Mouse (Mus musculus) thymus, postnatal 36 days (tissue): Measurements from ENCODE around the gene Dlk2.

Experiments
- DNase-seq, 2 experiments: peaks; one replicate each; pipeline ENCODE4 v3.0.0; 2022; ENCODE audit warnings: mixed read lengths in 2 of 2

Dlk2 gene

DNA sequence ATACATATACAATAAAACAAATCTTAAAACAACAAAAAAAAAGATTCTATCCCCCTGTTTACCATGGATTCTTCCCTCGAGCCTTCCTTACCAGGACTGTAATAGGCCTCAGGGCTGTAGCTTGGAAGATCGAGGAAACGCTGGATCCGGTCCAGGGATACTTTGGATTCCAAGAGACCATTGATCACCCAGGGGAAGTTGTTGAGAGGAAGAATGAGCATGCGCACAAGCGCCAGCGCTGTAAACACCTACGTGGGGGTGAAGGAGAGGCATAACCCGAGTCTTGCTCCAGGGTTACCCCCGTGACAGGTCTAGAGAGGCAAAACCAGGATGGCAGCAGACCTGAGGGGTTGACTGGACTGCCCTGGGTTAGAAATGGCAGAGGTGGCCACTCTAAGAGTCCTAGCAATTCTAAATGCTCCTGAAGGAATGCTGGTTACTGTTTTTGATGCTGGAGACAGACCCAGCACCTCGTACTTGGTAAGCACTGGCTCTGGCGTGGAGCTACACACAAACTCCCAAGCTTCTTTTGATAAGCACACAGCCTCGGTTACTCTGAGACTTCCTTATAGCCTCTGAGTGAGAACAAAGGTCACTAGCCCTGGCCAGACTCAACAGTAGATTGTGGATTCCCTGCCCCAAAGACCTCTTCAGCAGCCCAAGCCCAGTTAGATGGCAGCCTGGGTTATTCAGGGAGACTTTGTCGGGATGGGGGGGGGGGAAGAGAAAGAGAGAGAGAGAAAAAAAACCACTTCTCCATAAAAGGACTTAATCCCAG, 25.0 kb downstream of the Dlk2 start:
- DNase-seq = no peak

DNA sequence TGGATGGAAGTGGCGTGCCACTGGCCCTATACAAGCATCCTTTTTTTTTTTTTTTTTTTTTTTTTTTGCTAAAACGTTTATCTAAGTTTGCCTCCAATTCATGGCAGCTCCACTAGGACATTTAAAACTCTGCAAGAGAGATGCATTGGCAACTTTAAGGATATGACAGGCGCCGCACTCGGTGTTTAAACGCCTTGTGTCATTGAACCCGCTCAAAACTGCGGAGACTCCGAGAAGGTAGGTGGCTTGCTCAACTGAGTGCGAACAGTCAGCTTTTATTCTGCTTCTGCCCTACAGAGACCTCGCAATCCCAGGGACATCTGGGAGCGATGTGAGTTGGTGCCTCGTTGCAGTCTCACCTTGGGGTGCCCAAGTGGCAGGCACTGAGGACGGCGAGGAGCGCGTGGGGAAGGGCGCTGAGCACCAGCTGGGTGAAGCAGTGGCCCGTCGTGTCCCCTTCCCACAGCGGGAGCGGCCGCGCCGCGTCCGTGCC, 30.2 kb downstream of the Dlk2 start:
- DNase-seq = no peak

DNA sequence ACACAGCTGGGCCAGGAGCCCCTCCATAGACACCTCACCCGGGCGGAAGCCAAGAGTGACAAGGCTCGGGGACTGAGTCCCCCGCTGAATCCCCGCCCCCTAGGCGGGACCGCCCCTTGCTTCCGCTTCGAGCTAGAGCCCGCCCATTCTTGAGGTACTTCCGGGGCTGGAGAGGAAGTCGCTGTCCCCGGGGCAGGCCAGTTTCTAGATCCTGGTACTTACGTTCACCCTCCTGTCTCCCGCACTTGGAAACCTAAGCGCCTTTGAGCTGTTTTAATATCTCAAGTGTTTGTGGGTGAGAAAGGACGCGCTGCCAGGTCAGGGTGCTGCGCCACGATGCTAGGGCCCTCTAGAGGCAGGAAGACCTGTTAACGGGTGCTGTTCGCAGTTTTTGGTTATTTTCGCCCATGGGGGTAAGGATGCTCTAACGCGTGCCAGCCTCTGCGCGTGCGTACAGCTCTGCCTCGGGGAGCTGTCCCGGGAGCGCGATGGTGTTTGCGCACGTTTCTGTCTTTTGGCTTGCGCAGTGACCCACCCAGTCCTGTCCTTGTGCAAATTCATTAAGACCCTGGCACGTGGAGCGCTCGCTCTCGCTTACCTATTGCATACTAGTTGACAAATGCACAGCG, 30.8 kb downstream of the Dlk2 start, which contains the start of gene Abcc10:
TSS of gene Abcc10 (minus strand) at position 447 of the 629 bp plus-strand sequence.
- DNase-seq = peak; percentile 99

DNA sequence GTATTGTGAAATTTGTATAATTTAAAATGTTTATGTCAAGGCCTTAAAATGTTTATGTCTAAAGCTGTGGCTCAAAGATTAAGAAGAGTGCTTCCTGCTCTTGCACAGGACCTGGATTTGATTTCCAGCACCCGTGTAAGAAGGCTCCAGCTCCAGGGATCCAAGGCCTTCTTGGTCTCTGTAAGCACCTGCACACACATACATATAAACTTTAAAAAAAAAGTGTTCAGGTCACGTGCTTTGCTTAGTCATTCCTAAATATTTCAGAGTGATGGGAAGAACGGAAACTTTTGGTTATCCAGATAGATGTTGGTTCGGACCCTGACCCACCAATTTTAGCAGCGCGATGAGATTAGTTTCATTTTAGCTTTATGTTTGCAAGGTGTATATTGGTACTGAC, 31.5 kb downstream of the Dlk2 start:
- no peak for DNase-seq

DNA sequence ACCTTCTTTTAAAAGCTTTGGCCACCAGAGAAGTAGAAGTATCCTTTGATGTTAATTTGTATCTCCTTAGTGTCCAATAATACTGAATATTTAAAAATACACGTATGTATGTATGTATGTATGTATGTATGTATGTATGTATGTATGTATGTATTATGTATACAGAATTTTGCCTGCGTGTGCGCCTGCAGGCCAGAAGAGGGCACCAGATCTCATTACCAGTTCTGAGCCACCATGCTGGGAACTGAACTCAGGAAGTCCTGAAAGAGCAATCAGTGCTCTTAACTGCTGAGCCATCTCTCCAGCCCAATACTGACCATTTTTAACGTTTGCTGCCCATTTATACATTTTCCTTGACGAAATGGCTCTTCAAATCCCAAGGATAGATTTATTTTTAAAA, 39.3 kb downstream of the Dlk2 start:
- peak in 1 of 2 experiments; percentile 15 for DNase-seq

DNA sequence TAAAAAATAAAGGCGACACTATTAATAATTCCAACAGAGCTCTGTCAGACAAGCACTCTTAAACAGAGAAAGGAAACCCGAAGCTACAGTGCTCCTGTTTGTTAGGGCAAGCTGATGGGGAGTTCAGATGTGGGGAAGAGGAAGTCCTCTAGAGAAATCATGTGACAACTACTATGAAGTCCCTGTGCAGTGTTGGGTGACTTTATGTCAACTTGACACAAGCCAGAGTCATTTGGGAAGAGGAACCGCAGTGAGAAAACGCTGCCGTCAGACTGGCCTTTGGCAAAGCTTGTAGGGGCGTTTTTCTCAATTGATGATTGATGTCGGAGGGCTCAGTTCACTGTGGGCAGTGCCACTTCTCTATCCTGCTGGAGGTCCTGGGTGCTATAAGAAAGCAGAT, 44.0 kb downstream of the Dlk2 start:
- DNase-seq = no peak

DNA sequence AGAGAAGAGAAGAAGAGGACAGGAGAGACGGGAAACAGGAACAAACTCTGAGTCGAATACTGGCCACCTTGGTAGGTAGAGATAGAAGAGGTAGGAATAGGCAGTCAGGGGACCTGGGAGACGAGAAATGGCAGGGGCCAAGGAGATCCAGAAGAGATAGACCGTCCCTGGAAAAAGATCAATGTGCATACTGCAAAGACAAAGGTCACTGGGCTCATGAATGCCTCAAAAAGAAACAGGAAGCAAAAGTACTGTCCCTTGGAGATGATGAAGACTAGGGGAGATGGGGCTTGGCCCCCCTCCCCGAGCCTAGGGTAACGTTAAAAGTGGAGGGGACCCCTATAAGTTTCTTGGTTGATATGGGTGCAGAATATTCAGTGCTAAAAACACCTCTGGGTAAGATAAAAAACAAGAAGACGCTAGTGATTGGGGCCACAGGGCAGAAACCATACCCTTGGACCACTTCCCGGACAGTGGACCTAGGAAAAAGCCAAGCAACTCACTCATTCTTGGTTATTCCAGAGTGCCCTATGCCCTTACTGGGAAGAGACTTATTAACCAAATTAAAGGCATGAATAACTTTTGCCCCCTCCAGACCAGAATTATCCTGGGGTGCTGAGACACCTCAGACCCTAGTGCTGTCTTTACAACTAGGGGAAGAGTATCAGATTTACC, 53.9 kb downstream of the Dlk2 start:
- DNase-seq = no peak
